Mouse (Mus musculus) adrenal gland, postnatal 10 days (tissue): ENCODE measurements around the gene Polr1b. TPM values are rescaled to one million over a fixed set of nuclear protein-coding genes. Genes with fewer than 3 reads are reported as not detected.

Source experiments
- DNase-seq: peaks from one replicate; pipeline ENCODE4 v3.0.0; 2021; ENCODE audit warnings: mixed read lengths
- total RNA-seq, 2 experiments: library from RNA; stranded (reverse); gene quantifications; 2 replicates each; pipeline ENCODE4 v1.2.3; 2021

The Polr1b gene
- total RNA-seq, 2 experiments from 2014 or later = 16.6 to 19.8 TPM

- DNase-seq = no peak
Measured at GRCm38 (mm10) chr2:129116368-129116739, 15.6 kb downstream of the Polr1b start.

GRCm38 (mm10) chr2:129118061-129118460, 17.3 kb downstream of the Polr1b start:
- no peak for DNase-seq

- no peak for DNase-seq
Measured at GRCm38 (mm10) chr2:129121986-129122385, 21.2 kb downstream of the Polr1b start.

- DNase-seq = peak; percentile 91
Measured at GRCm38 (mm10) chr2:129129412-129129929, 28.7 kb downstream of the Polr1b start, which contains the start of gene Chchd5. TSS of gene Chchd5 (plus strand) at chr2:129129700.

- DNase-seq = peak; percentile 45
Measured at GRCm38 (mm10) chr2:129129987-129130545, 29.3 kb downstream of the Polr1b start.

- no peak for DNase-seq
Measured at GRCm38 (mm10) chr2:129130776-129131175, 30.0 kb downstream of the Polr1b start.

- DNase-seq = no peak
Measured at GRCm38 (mm10) chr2:129132231-129132630, 31.4 kb downstream of the Polr1b start.

GRCm38 (mm10) chr2:129133006-129133805, 32.4 kb downstream of the Polr1b start:
- peak; percentile 82 for DNase-seq

- no peak for DNase-seq
Measured at GRCm38 (mm10) chr2:129139906-129140305, 39.1 kb downstream of the Polr1b start.

- no peak for DNase-seq
Measured at GRCm38 (mm10) chr2:129148836-129149235, 48.0 kb downstream of the Polr1b start.

- DNase-seq = no peak
Measured at GRCm38 (mm10) chr2:129150386-129150785, 49.6 kb downstream of the Polr1b start.

- no peak for DNase-seq
Measured at GRCm38 (mm10) chr2:129151111-129151510, 50.3 kb downstream of the Polr1b start.

- DNase-seq = peak; percentile 14
Measured at GRCm38 (mm10) chr2:129152751-129153150, 52.0 kb downstream of the Polr1b start.

- DNase-seq = no peak
Measured at GRCm38 (mm10) chr2:129164815-129165214, 64.0 kb downstream of the Polr1b start.

GRCm38 (mm10) chr2:129166466-129167463, 66.0 kb downstream of the Polr1b start:
- no peak for DNase-seq

- no peak for DNase-seq
Measured at GRCm38 (mm10) chr2:129173386-129173785, 72.6 kb downstream of the Polr1b start.

- peak; percentile 59 for DNase-seq
Measured at GRCm38 (mm10) chr2:129174474-129174873, 73.7 kb downstream of the Polr1b start.

- no peak for DNase-seq
Measured at GRCm38 (mm10) chr2:129175636-129176035, 74.8 kb downstream of the Polr1b start.
